Mouse (Mus musculus): ENCODE measurements around the gene Gm20662.

The Gm20662 gene

GRCm38 (mm10) chr9:108053665-108054225 is 57.6 kb downstream of the Gm20662 start:
- DNase-seq (ENCODE audit: low spot score in 2 of 2), result no peak

- no peak for DNase-seq (ENCODE audit: low spot score in 2 of 2)
Observed at GRCm38 (mm10) chr9:108054331-108055040, 58.3 kb downstream of the Gm20662 start.

DNA sequence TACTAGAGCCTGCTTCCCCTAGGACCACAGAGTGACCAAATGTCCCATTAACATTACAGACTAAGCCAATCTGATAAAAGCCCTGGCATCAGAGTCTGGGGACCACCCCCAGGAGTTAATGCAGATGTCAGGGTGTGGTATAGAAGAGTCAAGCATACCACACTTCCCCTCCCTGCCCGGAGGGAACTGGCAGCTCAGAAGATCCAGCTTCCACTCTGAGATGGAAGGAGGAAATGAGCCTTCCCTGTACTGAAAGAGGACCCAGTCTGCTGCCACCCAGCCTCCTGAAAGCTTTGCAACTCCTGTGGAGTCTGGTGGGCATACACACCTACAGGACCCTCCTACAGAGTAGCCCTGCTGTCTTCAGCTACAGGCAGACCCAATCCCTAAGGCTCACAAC is 58.9 kb downstream of the Gm20662 start:
- DNase-seq (ENCODE audit: low spot score in 2 of 2), result no peak

- DNase-seq (ENCODE audit: low spot score in 2 of 2), result no peak
Observed at GRCm38 (mm10) chr9:108055661-108056237, 59.6 kb downstream of the Gm20662 start.

DNA sequence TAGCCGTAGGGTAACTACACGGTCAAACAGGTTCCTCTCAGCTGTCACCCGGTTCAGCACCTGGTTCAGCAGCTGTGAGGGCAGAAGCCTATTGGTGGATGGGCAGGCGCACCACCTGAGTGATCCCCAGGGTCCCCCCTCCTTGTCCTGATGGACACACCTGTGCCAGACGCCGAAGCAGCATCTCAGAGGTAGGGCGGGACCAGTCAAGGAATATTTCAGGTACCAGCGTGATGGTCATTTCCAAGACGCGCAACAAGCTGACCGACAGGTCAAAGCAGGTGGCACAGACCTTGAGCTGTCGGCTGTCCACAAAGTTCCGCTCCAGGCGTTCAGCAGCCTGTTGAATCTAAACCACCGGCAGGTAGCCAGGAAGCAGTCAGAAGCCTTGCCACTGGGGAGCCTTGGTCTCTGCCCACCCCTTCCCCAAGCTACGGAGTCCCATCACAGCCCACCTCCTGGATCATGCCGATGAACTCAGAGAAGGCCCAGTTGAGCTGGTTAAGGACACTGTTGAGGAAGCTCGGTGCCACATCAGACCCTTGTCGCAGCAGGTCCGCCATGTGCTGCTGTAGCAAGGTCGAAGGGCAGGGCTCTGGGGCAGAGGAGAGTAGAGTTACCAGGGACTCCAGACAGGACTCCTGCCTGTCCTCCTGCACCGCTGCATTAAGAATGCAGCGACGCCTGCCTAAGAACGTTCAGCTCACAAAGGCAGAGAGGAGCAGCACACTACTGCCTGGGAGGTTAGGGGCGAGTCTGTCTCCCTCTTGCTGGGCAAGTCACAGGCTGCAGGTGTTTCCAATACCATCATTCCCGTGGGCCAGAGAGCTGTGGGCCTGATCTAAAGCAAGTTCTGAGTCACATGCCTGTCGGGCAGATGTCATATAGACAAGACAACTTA is 60.5 kb downstream of the Gm20662 start:
- DNase-seq (ENCODE audit: low spot score in 2 of 2), result no peak

GRCm38 (mm10) chr9:108057262-108057562 is 61.1 kb downstream of the Gm20662 start:
- no peak for DNase-seq (ENCODE audit: low spot score in 2 of 2)

DNA sequence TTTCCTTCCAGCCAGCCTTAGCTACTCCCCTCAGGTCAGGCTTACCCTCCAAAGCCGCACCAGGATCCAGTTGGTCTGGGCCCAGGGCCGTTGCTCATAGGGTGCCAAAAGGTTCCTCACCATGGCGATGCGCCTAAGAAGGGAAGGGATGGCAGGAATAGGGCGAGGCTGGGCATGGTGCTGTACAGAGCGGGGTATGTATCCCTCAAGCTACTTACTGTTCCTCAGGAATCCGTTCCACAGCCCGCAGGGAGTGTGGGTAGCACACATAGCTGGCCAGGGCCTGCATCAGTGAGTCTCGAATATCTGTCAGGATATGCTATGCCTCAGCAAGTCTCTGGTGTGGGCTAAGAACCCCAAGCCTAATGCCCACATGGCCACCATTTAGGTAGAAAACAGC is 62.1 kb downstream of the Gm20662 start:
- no peak for DNase-seq (ENCODE audit: low spot score in 2 of 2)

DNA sequence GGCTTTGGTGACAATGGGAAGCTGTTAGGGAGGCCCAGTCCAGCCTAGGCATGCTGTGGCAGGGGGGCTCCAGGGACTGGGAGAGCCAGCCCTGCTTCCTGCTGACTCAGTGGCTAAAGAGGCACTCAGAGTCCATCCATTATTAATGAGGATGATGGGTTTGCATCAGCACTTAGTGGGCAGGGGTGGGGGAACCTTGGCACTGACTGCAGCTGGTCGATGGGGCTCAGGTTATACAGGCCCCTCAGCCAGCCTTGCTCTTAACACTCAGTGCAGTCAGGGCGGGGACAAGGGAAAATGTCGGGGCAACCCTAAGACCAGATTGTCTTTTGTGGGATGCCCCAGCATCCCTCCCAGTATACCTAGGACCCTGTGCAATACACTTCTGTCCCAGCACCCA is 66.0 kb downstream of the Gm20662 start:
- no peak for DNase-seq (ENCODE audit: low spot score in 2 of 2)

DNA sequence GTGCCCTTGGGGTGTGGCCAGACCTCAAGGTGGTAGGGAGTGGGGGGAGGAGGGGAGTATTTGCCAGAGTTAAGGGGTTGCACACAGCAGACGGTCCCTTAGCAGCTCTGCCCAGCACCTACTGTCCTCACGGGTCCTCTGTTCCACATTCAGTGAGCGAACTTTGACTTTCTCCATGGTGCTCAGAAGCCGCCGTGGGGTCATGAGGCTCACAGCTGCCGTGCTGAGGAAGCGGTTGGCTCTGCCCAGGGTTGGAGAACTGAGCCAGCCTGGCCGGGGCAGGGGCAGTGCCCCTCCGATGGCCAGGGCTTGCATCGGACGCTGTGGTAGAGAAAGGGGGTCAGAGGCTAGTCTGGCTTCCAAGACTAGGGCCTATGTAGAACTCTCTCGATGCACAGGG is 67.2 kb downstream of the Gm20662 start:
- DNase-seq (ENCODE audit: low spot score in 2 of 2), result no peak

DNA sequence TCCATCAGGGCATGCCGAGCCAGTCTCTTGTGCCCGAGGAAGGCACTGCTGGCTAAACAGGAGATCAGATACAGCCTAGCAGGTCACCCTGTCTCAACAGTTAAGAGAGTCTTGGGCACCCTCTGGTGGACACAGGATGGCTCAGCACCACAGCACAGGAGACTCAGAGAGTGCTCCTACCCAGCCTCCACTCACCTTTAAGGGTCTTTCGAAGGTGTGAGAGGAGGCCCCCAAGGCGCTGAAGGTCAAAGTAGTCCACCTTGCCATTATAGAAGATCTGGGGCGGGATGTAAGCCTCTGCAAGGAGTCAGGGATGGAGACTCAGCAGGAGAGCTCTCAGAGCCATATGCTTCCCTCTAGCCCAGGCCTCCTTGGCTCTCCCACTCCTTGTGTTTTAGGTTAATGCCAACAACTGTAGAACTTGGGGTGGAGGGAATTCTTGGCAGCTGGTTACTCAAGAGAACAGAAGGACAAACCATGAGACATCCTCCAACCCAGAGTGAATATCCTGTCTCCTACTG is 69.4 kb downstream of the Gm20662 start:
- DNase-seq (ENCODE audit: low spot score in 2 of 2), result peak; percentile 70 to 79

DNA sequence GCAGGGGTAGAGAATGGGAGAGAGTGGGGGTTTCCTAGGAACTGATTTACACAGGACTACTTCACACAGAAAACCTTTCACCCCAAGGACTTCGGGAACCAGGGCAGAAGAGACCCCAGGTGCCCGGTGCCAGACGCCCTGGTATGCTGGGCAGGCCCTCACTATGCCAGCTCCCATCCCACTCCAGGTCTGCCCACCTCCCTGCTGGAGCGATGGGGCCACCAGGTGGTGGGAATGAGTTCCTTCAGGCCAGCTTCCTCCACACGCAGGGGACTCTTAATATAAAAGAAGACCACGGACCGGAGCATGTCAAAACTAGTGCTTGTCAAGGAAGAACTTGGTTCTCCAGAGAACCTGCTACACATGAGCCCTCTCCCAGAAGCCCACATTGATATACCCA is 71.0 kb downstream of the Gm20662 start:
- no peak for DNase-seq (ENCODE audit: low spot score in 2 of 2)

DNA sequence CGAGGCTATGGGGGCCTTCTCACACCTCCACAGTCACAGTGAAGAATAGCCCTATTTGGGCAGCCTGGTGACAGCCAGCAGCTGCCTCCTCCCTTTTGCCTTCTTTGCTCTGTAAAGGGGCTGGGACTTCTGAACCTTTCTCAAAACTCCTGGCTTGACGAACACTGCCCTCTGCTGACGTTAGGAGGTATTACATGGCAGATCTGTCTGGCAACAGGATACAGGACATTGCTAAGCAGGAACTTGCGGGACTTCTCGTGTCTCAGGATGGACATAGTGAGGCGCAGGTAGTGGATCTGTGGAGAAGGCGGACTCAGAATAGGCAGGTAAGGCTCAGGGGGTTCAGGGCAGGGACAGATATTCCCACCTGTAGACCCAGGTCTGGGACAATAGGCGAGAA is 71.8 kb downstream of the Gm20662 start:
- peak; percentile 84 to 91 for DNase-seq (ENCODE audit: low spot score in 2 of 2)

- no peak for DNase-seq (ENCODE audit: low spot score in 2 of 2)
Observed at GRCm38 (mm10) chr9:108069007-108069406, 72.9 kb downstream of the Gm20662 start.

GRCm38 (mm10) chr9:108069529-108069928 is 73.4 kb downstream of the Gm20662 start:
- DNase-seq (ENCODE audit: low spot score in 2 of 2), result no peak

DNA sequence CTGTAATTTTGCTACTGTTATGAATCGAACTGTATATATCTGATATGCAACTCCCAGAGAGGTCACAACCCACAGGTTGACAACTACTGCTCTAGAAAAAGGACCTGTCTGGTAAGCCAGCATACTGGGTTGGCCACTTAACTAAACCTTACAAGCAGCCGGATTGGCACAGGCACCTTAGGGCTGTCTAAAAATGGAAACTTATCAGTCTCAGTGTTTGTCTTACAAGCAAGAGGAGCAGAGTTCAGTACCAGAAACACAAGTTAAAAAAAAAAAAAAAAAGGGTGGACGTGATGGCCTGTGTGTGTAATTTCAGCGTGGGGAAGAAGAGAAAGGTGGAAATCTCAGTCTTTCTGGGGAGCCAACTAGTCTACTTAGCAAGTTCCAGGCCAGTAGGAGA is 75.7 kb downstream of the Gm20662 start:
- DNase-seq (ENCODE audit: low spot score in 2 of 2), result no peak

GRCm38 (mm10) chr9:108072481-108072924 is 76.4 kb downstream of the Gm20662 start:
- DNase-seq (ENCODE audit: low spot score in 2 of 2), result no peak

DNA sequence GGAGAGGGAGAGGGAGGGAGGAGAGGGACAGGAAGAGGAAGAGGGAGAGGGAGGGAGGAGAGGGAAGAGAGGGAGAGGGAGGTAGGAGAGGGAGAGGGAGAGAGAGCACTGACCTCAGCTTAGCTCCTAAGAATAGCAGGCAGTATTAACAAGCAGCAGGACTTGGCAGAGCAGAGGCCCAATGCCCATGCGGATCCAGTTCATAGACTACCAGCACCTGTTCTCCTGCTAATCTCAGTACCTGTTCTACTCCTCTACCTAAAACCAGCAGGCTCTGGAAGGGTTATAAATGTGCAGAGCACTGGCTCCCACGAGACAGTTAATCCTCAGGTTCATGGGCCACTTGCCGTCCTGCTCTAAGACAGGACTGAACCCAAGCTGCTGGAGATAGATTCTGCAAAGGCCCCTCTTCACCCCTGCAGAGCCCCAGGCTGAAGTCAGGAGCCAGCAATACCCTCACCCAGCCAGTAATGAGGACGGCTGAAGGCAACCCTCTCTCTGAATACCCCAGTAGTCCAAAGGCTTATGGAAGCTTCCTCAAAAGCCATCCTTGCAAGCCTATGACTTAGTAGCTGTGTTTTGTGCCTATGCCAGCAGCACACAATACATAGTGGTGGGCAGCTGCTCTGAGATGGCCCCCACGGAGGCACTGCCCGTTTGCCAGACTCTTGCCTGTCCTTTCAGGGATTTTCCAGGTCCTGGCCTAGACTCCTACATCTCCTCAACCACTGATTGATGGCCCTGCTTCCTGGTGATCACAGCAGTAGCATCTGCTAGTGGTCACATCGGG is 77.2 kb downstream of the Gm20662 start:
- no peak for DNase-seq (ENCODE audit: low spot score in 2 of 2)

GRCm38 (mm10) chr9:108080168-108080567 is 84.0 kb downstream of the Gm20662 start, which contains the start of gene Mst1:
Gene Mst1, plus strand, starts transcription at chr9:108080436.
- DNase-seq (ENCODE audit: low spot score in 2 of 2), result no peak

DNA sequence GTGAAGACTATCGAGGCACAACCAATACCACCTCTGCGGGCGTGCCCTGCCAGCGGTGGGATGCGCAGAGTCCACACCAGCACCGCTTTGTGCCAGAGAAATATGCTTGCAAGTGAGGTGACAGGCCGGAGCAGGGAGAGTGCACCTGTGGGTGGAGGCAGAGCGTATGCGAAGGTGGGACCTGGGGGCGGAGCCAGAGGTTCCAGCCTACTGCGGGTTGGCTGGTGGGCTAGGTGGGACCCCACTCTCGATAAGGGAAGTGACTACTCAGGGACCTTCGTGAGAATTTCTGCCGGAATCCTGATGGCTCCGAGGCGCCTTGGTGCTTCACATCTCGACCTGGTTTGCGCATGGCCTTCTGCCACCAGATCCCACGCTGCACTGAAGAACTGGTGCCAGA is 86.4 kb downstream of the Gm20662 start:
- DNase-seq (ENCODE audit: low spot score in 2 of 2), result no peak

DNA sequence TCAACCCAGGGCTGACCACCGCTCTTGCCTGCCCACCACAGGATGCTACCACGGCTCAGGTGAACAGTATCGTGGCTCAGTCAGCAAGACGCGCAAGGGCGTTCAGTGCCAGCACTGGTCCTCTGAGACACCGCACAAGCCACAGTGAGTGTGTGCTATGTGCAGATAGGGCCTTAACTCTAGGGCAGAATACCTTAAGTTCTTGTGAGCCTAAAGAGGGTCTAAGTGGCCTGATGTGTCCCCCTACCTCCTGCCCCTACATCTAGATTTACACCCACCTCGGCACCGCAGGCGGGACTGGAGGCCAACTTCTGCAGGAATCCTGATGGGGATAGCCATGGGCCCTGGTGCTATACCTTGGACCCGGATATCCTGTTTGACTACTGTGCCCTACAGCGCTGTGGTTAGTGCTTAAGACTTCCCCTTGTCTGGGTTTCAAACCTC is 86.9 kb downstream of the Gm20662 start, which contains the start of gene Rnf123:
TSS of gene Rnf123 (minus strand) at position 359 of the 444 bp plus-strand sequence.
- DNase-seq (ENCODE audit: low spot score in 2 of 2), result no peak

GRCm38 (mm10) chr9:108083561-108083960 is 87.4 kb downstream of the Gm20662 start:
- no peak for DNase-seq (ENCODE audit: low spot score in 2 of 2)

Measured in right cerebral cortex, adult 2 months (tissue).